Mouse (Mus musculus) limb, embryonic 10.5 days (tissue): ENCODE results near the gene Lekr1. TPM values are rescaled to one million over a fixed set of nuclear protein-coding genes. Genes with fewer than 3 reads are reported as not detected.

Source experiments
- DNase-seq: peaks from one replicate; pipeline ENCODE4 v3.0.0-alpha.2; 2017; ENCODE audit warnings: low spot score
- H3K27ac ChIP-seq: fragments of 300-500 bp; sonication (generic); 2 replicates; pipeline ENCODE4 v1.5.1; 2016; ENCODE audit warnings: mild to moderate bottlenecking
- H3K27me3 ChIP-seq: fragments of 300-500 bp; sonication (generic); 2 replicates; pipeline ENCODE4 v1.6.1; 2016; ENCODE audit warnings: low read depth, mild to moderate bottlenecking; ENCODE audit not compliant: poor library complexity, severe bottlenecking
- H3K36me3 ChIP-seq: fragments of 300-500 bp; sonication (generic); 2 replicates; pipeline ENCODE4 v1.6.1; 2016; ENCODE audit warnings: mild to moderate bottlenecking, moderate library complexity
- H3K4me1 ChIP-seq: fragments of 300-500 bp; sonication (generic); 2 replicates; pipeline ENCODE4 v1.6.1; 2016
- H3K4me3 ChIP-seq: fragments of 300-500 bp; sonication (generic); 2 replicates; pipeline ENCODE4 v1.5.1; 2016; ENCODE audit warnings: mild to moderate bottlenecking, moderate library complexity
- H3K9me3 ChIP-seq: fragments of 300-500 bp; sonication (generic); replicated peaks from 2 replicates; pipeline ENCODE4 v1.6.1; 2016; ENCODE audit warnings: mild to moderate bottlenecking
- WGBS: fragments of 180-500 bp; shearing (Covaris S2); methylation state at CpG from one replicate; pipeline ENCODE4 v1.1.7; 2016; 5-methylcytosine and 5-hydroxymethylcytosine counted together
- polyA plus RNA-seq: library from polyadenylated mRNA; unstranded; fragments of >200 nt; fragmentation: Nextera tagmentation; extraction: Ambion mirVana; gene quantifications from 2 replicates; pipeline ENCODE4 v1.2.1, GENCODE M21; 2016

The Lekr1 gene
- polyA plus RNA-seq, 1 experiment from 2014 or later = 5.3 TPM

DNA sequence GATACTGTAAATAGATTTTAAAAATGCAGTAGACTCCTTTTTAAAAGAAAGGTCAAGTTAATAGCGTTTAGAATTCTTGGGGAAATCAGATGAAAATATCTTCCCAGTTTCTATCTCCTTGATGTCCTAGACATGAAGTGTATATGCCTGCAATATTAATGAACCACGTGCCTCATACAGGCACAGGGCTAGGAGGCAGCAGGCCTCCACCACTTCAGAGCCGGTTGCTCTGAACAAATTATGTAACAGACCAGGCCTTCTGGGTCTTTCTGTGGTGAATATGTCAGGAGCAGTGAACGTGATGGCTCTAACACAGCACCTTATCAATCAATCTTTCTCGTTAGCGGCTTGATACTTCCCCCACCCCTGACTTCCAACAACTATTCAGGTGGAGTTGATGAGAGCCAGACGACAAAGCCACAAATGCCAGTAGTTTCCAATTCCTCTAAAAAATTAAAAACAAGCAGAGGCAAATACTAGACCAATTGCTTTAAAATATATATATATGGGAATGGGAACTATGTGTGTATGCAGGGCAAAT, 164.0 kb downstream of the Lekr1 start:
- Histone ChIP-seq H3K4me1 (peaks cover 22% of the 10 kb centered on the region), H3K27ac (no peak overlapping the region), H3K36me3 (no peaks in the 10 kb centered on the region), H3K27me3 (peaks cover 7% of the 10 kb centered on the region; the same call in 1 of the 2 replicates), H3K9me3 (no peaks in the 10 kb centered on the region), H3K4me3 (no peak overlapping the region)
- no peak for DNase-seq
- WGBS = 39% methylated on average over 7 of the region's 7 CpGs

DNA sequence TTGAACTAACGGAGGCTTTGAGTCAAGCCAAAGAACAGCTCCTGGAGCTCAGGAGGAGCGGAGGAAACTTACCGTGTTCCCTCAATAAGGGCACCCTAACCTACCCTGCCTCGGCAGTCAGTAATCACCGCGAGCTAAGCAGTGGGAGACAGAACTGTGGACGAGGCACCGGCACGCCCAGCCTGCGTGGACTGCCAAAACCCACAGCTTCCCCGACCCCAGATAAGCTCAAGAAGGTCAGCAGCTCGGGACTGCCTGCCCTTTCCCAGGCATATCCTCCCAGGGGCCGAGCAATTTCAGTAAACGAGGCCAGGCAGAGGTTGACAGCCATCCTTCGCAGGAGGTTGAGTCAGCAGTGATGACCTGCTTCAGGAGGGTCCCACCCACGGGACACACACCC, 164.8 kb downstream of the Lekr1 start:
- H3K4me1 ChIP-seq = peaks cover 18% of the 10 kb centered on the region
- DNase-seq = peak; percentile 47
- no peaks in the 10 kb centered on the region for H3K36me3 ChIP-seq
- WGBS = 18% methylated on average over 16 of the region's 16 CpGs
- H3K9me3 ChIP-seq = no peaks in the 10 kb centered on the region
- no peak overlapping the region for H3K27ac ChIP-seq
- peak overlapping the region; percentile 11; the same call in 1 of the 2 replicates for H3K4me3 ChIP-seq
- H3K27me3 ChIP-seq = peaks cover 7% of the 10 kb centered on the region; the same call in 1 of the 2 replicates

- H3K36me3 ChIP-seq = no peaks in the 10 kb centered on the region
- H3K4me1 ChIP-seq = peaks cover 18% of the 10 kb centered on the region
- H3K27me3 ChIP-seq = peaks cover 7% of the 10 kb centered on the region; the same call in 1 of the 2 replicates
- H3K27ac ChIP-seq = no peak overlapping the region
- WGBS = 20% methylated on average over 7 of the region's 7 CpGs
- no peak for DNase-seq
- no peaks in the 10 kb centered on the region for H3K9me3 ChIP-seq
- H3K4me3 ChIP-seq = no peak overlapping the region
These were observed 166.4 kb downstream of the Lekr1 start for GRCm38 (mm10) chr3:65832398-65832797.

DNA sequence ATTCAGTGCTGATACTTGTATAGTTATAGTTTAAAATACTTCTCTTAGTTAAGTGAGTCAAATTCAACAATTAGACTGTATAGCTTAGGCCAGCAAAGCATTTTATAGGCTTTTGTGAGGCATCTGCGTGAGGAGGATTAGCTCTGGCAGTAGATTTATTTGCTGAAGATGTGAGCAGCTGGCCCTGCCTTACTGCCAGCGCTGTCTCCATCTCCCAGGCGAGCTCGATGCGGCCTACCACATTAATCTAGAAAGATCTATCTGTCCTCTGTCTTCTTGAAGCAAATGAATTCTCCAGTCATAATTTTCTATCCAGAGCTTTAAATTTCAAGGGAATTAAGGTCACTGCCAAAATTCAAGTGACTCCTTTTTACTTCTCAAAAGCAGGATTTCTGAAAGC, 170.4 kb downstream of the Lekr1 start:
- no peak for DNase-seq
- H3K4me1 ChIP-seq = no peaks in the 10 kb centered on the region
- 79% methylated on average over 5 of the region's 5 CpGs for WGBS
- H3K27ac ChIP-seq = no peak overlapping the region
- H3K9me3 ChIP-seq = no peaks in the 10 kb centered on the region
- H3K4me3 ChIP-seq = no peak overlapping the region
- H3K27me3 ChIP-seq = no peaks in the 10 kb centered on the region
- H3K36me3 ChIP-seq = no peaks in the 10 kb centered on the region

DNA sequence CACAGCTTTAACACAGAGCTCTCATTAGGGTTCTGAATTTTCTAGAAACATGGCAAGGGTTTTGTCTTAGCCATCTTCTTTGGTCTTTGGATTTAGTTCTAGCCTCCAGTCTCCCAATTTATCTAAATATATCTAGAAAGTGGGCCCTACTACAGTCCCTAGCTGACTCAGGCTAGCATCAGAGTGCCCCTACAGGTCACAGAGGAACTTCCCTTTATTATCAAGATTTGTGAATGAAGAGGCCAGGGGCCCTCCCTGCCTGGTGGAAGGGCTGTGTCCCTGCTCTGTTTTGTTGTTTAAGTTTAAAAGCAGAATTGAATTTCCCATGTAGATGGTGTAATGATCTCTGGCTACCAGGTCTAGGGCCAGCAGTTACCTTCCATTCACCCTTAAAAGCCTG, 173.6 kb downstream of the Lekr1 start:
- no peaks in the 10 kb centered on the region for H3K27me3 ChIP-seq
- H3K4me1 ChIP-seq = no peaks in the 10 kb centered on the region
- DNase-seq = no peak
- no peak overlapping the region for H3K4me3 ChIP-seq
- H3K9me3 ChIP-seq = no peaks in the 10 kb centered on the region
- no peaks in the 10 kb centered on the region for H3K36me3 ChIP-seq
- H3K27ac ChIP-seq = no peak overlapping the region

GRCm38 (mm10) chr3:65841175-65841574, 175.1 kb downstream of the Lekr1 start:
- H3K9me3 ChIP-seq = no peaks in the 10 kb centered on the region
- WGBS = 89% methylated on average over 8 of the region's 8 CpGs

DNA sequence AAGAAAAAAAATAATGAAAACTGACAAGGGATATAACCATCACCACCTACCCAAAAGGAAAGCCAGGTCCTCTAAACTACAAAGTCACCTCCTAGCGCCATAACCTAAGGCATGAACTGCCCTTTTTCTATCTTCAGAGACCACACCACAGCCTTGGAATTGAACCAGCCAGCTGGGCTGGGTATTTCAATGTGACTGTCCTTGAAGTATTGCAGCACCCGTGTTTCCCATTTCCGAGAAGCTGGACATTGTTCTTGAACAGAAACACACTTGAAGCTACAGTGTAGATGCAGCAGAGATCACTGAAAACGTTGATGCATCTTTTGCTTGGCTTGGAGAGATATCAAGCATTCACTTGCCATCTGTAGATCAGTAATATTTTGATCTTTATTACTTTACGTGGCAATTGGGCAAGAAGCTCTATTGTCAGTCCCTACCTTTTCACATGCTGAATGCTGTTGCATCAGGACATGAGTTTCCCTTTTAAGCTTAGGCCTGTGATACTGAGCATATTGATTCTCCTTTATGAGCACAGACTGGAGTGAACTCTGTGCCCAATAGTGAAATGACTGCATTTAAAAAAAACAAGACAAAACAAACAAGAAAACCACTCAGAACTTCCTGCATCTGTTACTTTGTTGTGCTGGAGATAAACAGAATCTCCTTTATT, 176.6 kb downstream of the Lekr1 start:
- WGBS = 87% methylated on average over 5 of the region's 5 CpGs
- no peaks in the 10 kb centered on the region for H3K27me3 ChIP-seq
- no peaks in the 10 kb centered on the region for H3K4me1 ChIP-seq
- DNase-seq = no peak
- no peak overlapping the region for H3K27ac ChIP-seq
- no peaks in the 10 kb centered on the region for H3K36me3 ChIP-seq
- no peak overlapping the region for H3K4me3 ChIP-seq
- no peaks in the 10 kb centered on the region for H3K9me3 ChIP-seq

More at GRCm38 (mm10) chr3:65841175-65841574, 175.1 kb downstream of the Lekr1 start:
- H3K4me1 ChIP-seq = no peaks in the 10 kb centered on the region
- no peaks in the 10 kb centered on the region for H3K36me3 ChIP-seq
- no peaks in the 10 kb centered on the region for H3K27me3 ChIP-seq
- DNase-seq = no peak
- no peak overlapping the region for H3K4me3 ChIP-seq
- H3K27ac ChIP-seq = no peak overlapping the region

DNA sequence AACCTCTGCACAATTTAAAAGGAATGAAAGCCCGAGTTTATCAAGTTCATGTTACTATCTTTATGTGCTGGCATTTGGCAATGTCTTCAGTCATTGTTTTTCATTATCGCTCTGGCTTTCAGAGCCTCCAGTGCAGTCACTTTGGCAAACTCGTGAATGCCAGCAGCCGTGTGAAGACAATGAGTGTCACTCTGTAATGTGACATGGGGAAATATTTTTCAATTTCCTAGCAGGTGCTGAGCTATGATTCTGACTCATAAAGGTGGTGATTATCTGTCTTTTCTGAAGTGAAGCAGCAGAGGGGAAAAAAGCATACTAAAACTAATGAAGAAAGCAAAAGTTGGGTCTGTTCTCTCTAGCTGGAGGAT, 177.1 kb downstream of the Lekr1 start:
- Histone ChIP-seq H3K9me3 (no peaks in the 10 kb centered on the region), H3K27me3 (no peaks in the 10 kb centered on the region), H3K4me3 (no peak overlapping the region), H3K27ac (no peak overlapping the region), H3K4me1 (no peaks in the 10 kb centered on the region), H3K36me3 (no peaks in the 10 kb centered on the region)
- WGBS = 78% methylated on average over 4 of the region's 4 CpGs
- DNase-seq = no peak

GRCm38 (mm10) chr3:65844302-65844701, 178.3 kb downstream of the Lekr1 start:
- DNase-seq = no peak
- Histone ChIP-seq H3K4me1 (no peaks in the 10 kb centered on the region), H3K4me3 (no peak overlapping the region), H3K9me3 (no peaks in the 10 kb centered on the region), H3K36me3 (no peaks in the 10 kb centered on the region), H3K27me3 (no peaks in the 10 kb centered on the region), H3K27ac (no peak overlapping the region)
- WGBS = 87% methylated on average over 10 of the region's 10 CpGs

DNA sequence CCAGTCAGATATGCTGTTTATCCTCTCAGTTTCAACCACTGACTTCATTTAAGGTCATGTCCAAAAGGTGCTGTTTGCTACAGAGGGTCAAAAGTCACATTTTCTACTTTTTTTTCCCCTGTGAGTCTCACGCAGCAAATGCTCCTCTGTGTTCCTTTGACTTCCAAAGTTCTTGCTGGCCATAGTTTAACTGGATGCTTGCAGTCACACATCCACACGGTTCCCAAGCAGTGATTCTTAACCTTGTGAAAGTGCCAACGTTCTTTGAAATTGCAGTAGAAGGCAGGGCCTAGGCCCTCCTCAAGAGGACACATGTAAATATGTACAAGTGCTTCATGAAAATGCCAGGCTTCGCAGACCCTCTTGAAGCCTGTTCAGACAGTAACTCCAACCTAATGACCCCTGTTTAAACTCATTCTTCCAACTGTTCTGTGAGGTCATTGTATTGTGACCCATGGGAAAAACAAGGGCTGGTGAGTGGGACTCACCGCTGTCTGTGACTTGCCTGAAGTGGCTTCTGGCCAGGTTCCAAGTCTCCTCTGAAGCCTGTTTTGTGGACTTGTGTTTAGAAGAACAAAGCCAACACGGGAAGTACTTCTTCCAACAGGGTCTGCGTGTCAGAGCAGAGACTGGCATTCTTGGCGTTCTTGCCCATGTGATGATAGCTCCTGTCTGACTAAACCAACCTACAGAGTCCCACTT, 179.0 kb downstream of the Lekr1 start:
- WGBS = 88% methylated on average over 8 of the region's 8 CpGs
- no peak overlapping the region for H3K27ac ChIP-seq
- DNase-seq = no peak
- H3K27me3 ChIP-seq = no peaks in the 10 kb centered on the region
- no peak overlapping the region for H3K4me3 ChIP-seq
- H3K4me1 ChIP-seq = no peaks in the 10 kb centered on the region
- no peaks in the 10 kb centered on the region for H3K36me3 ChIP-seq
- H3K9me3 ChIP-seq = no peaks in the 10 kb centered on the region

GRCm38 (mm10) chr3:65847158-65847787, 181.2 kb downstream of the Lekr1 start:
- Histone ChIP-seq H3K27ac (no peak overlapping the region), H3K9me3 (no peaks in the 10 kb centered on the region), H3K36me3 (no peaks in the 10 kb centered on the region), H3K27me3 (no peaks in the 10 kb centered on the region), H3K4me1 (no peaks in the 10 kb centered on the region), H3K4me3 (no peak overlapping the region)
- no peak for DNase-seq
- 83% methylated on average over 4 of the region's 4 CpGs for WGBS

GRCm38 (mm10) chr3:65853746-65854145, 187.7 kb downstream of the Lekr1 start:
- Histone ChIP-seq H3K36me3 (no peaks in the 10 kb centered on the region), H3K4me1 (peaks cover 16% of the 10 kb centered on the region), H3K27ac (no peak overlapping the region), H3K27me3 (no peaks in the 10 kb centered on the region), H3K4me3 (no peak overlapping the region), H3K9me3 (no peaks in the 10 kb centered on the region)
- WGBS = 92% methylated on average over 5 of the region's 5 CpGs
- DNase-seq = no peak

GRCm38 (mm10) chr3:65855521-65855920, 189.5 kb downstream of the Lekr1 start:
- H3K27me3 ChIP-seq = no peaks in the 10 kb centered on the region
- no peaks in the 10 kb centered on the region for H3K9me3 ChIP-seq
- no peak for DNase-seq
- 93% methylated on average over 5 of the region's 5 CpGs for WGBS
- no peak overlapping the region for H3K27ac ChIP-seq
- H3K4me3 ChIP-seq = no peak overlapping the region
- peaks cover 20% of the 10 kb centered on the region for H3K4me1 ChIP-seq
- no peaks in the 10 kb centered on the region for H3K36me3 ChIP-seq
